Mouse (Mus musculus) hindbrain, embryonic 16.5 days (tissue): ENCODE measurements around the gene Card10. TPM values are rescaled to one million over a fixed set of nuclear protein-coding genes. Genes with fewer than 3 reads are reported as not detected.

ENCODE experiments used
- ATAC-seq: fragments of 200-750 bp; cut with Nextera tagmentation; 2 replicates; pipeline ENCODE4 v1.8.0; 2017; ENCODE audit warnings: moderate TSS enrichment, moderate library complexity
- H3K27ac ChIP-seq: fragments of 300-500 bp; sonication (generic); 2 replicates; pipeline ENCODE4 v1.5.1; 2014; ENCODE audit warnings: low read depth, mild to moderate bottlenecking, control low read depth, low read length, moderate library complexity
- H3K27me3 ChIP-seq: fragments of 300-500 bp; sonication (generic); replicated peaks from 2 replicates; pipeline ENCODE4 v1.6.1; 2014; ENCODE audit warnings: low read length; ENCODE audit not compliant: control insufficient read depth, insufficient read depth
- H3K36me3 ChIP-seq: fragments of 300-500 bp; sonication (generic); 2 replicates; pipeline ENCODE4 v1.6.1; 2014; ENCODE audit warnings: mild to moderate bottlenecking, low read length, moderate library complexity, mixed read lengths; ENCODE audit not compliant: control insufficient read depth, insufficient read depth
- H3K4me1 ChIP-seq: fragments of 300-500 bp; sonication (generic); 2 replicates; pipeline ENCODE4 v1.6.1; 2014; ENCODE audit warnings: low read depth, low read length; ENCODE audit not compliant: control insufficient read depth, insufficient read depth
- H3K4me2 ChIP-seq: fragments of 300-500 bp; sonication (generic); 2 replicates; pipeline ENCODE4 v1.6.1; 2014; ENCODE audit warnings: mild to moderate bottlenecking, low read length, control low read depth, moderate library complexity
- H3K4me3 ChIP-seq: fragments of 300-500 bp; sonication (generic); 2 replicates; pipeline ENCODE4 v1.5.1; 2014; ENCODE audit warnings: mild to moderate bottlenecking, low read length, control low read depth, moderate library complexity
- H3K9ac ChIP-seq: fragments of 300-500 bp; sonication (generic); 2 replicates; pipeline ENCODE4 v1.6.1; 2014; ENCODE audit warnings: low read depth, mild to moderate bottlenecking, control low read depth, low read length, moderate library complexity
- H3K9me3 ChIP-seq: fragments of 300-500 bp; sonication (generic); 2 replicates; pipeline ENCODE4 v1.6.1; 2014; ENCODE audit warnings: mild to moderate bottlenecking, low read length, moderate library complexity; ENCODE audit not compliant: control insufficient read depth
- WGBS: fragments of 180-500 bp; shearing (Covaris S2); extraction: QIAGEN DNeasy Blood & Tissue Kit; methylation state at CpG from one replicate; pipeline ENCODE4 v1.1.7; 2014; 5-methylcytosine and 5-hydroxymethylcytosine counted together
- polyA plus RNA-seq: library from polyadenylated mRNA; unstranded; fragments of >200 nt; fragmentation: Nextera tagmentation; extraction: Ambion mirVana; gene quantifications from 2 replicates; pipeline ENCODE4 v1.2.1, GENCODE M21; 2015

Gene Card10
- polyA plus RNA-seq, 1 experiment from 2014 or later = 2.5 TPM

GRCm38 (mm10) chr15:78737146-78737545 is 65.7 kb downstream of the Card10 start:
- peaks cover 21% of the 10 kb centered on the region for H3K4me1 ChIP-seq
- H3K4me3 ChIP-seq = no peak overlapping the region
- peak overlapping the region; percentile 35; the same call in 1 of the 2 replicates for H3K9ac ChIP-seq
- no peak for ATAC-seq
- no peaks in the 10 kb centered on the region for H3K9me3 ChIP-seq
- H3K36me3 ChIP-seq = no peaks in the 10 kb centered on the region
- H3K4me2 ChIP-seq = no peak overlapping the region
- no peaks in the 10 kb centered on the region for H3K27me3 ChIP-seq
- 49% methylated on average over 6 of the region's 6 CpGs for WGBS
- H3K27ac ChIP-seq = peak overlapping the region; percentile 76

- no peak overlapping the region for H3K4me2 ChIP-seq
- no peaks in the 10 kb centered on the region for H3K36me3 ChIP-seq
- no peaks in the 10 kb centered on the region for H3K9me3 ChIP-seq
- H3K9ac ChIP-seq = peak overlapping the region; percentile 35; the same call in 1 of the 2 replicates
- WGBS = 10% methylated on average over 7 of the region's 7 CpGs
- H3K27me3 ChIP-seq = no peaks in the 10 kb centered on the region
- peak; percentile 85 for ATAC-seq
- no peak overlapping the region for H3K4me3 ChIP-seq
- peak overlapping the region; percentile 88 for H3K27ac ChIP-seq
- peaks cover 21% of the 10 kb centered on the region for H3K4me1 ChIP-seq
Measured at GRCm38 (mm10) chr15:78736681-78737100, 66.2 kb downstream of the Card10 start.

- no peak overlapping the region for H3K4me2 ChIP-seq
- 40% methylated on average over 3 of the region's 3 CpGs for WGBS
- no peak for ATAC-seq
Measured at GRCm38 (mm10) chr15:78736181-78736579, 66.7 kb downstream of the Card10 start.

GRCm38 (mm10) chr15:78735431-78736180 is 67.2 kb downstream of the Card10 start:
- H3K9ac ChIP-seq = peak overlapping the region; percentile 39
- 9% methylated on average over 17 of the region's 17 CpGs for WGBS
- peaks cover 21% of the 10 kb centered on the region for H3K4me1 ChIP-seq
- H3K4me3 ChIP-seq = no peak overlapping the region
- peak; percentile 81 for ATAC-seq
- H3K9me3 ChIP-seq = no peaks in the 10 kb centered on the region
- no peaks in the 10 kb centered on the region for H3K27me3 ChIP-seq
- peak overlapping the region; percentile 88 for H3K27ac ChIP-seq
- H3K36me3 ChIP-seq = no peaks in the 10 kb centered on the region
- H3K4me2 ChIP-seq = peak overlapping the region; percentile 20; the same call in 1 of the 2 replicates

More at GRCm38 (mm10) chr15:78736181-78736579, 66.7 kb downstream of the Card10 start:
- H3K4me3 ChIP-seq = no peak overlapping the region
- peak overlapping the region; percentile 35 for H3K9ac ChIP-seq
- H3K27ac ChIP-seq = peak overlapping the region; percentile 88
- H3K4me1 ChIP-seq = peaks cover 21% of the 10 kb centered on the region
- no peaks in the 10 kb centered on the region for H3K27me3 ChIP-seq
- H3K9me3 ChIP-seq = no peaks in the 10 kb centered on the region
- H3K36me3 ChIP-seq = no peaks in the 10 kb centered on the region

GRCm38 (mm10) chr15:78731830-78732229 is 71.0 kb downstream of the Card10 start:
- Histone ChIP-seq H3K9me3 (no peaks in the 10 kb centered on the region), H3K9ac (no peak overlapping the region), H3K4me1 (peaks cover 17% of the 10 kb centered on the region), H3K4me2 (no peak overlapping the region), H3K4me3 (no peak overlapping the region), H3K36me3 (no peaks in the 10 kb centered on the region), H3K27me3 (no peaks in the 10 kb centered on the region), H3K27ac (no peak overlapping the region)
- ATAC-seq = no peak
- WGBS = 69% methylated on average over 4 of the region's 4 CpGs

GRCm38 (mm10) chr15:78730315-78731049 is 72.4 kb downstream of the Card10 start:
- no peak for ATAC-seq
- Histone ChIP-seq H3K4me2 (no peak overlapping the region), H3K9ac (no peak overlapping the region), H3K9me3 (no peaks in the 10 kb centered on the region), H3K27ac (no peak overlapping the region), H3K4me1 (peaks cover 4% of the 10 kb centered on the region), H3K27me3 (no peaks in the 10 kb centered on the region), H3K4me3 (no peak overlapping the region), H3K36me3 (no peaks in the 10 kb centered on the region)
- 89% methylated on average over 12 of the region's 12 CpGs for WGBS

- Histone ChIP-seq H3K9me3 (no peaks in the 10 kb centered on the region), H3K4me1 (no peaks in the 10 kb centered on the region), H3K36me3 (no peaks in the 10 kb centered on the region), H3K27me3 (no peaks in the 10 kb centered on the region), H3K4me3 (no peak overlapping the region), H3K9ac (no peak overlapping the region), H3K4me2 (no peak overlapping the region), H3K27ac (no peak overlapping the region)
- no peak for ATAC-seq
- 72% methylated on average over 7 of the region's 7 CpGs for WGBS
Measured at GRCm38 (mm10) chr15:78726697-78727096, 76.1 kb downstream of the Card10 start.
